Mouse (Mus musculus) adrenal gland, postnatal 10 days (tissue): ENCODE data around the gene Gsg1l. TPM values are rescaled to one million over a fixed set of nuclear protein-coding genes. Genes with fewer than 3 reads are reported as not detected.

Source experiments
- DNase-seq: peaks from one replicate; pipeline ENCODE4 v3.0.0; 2021; ENCODE audit warnings: mixed read lengths
- total RNA-seq, 2 experiments: library from RNA; stranded (reverse); gene quantifications; 2 replicates each; pipeline ENCODE4 v1.2.3; 2021

The Gsg1l gene
- total RNA-seq, 2 experiments from 2014 or later, result 7.2 to 8.7 TPM

DNA sequence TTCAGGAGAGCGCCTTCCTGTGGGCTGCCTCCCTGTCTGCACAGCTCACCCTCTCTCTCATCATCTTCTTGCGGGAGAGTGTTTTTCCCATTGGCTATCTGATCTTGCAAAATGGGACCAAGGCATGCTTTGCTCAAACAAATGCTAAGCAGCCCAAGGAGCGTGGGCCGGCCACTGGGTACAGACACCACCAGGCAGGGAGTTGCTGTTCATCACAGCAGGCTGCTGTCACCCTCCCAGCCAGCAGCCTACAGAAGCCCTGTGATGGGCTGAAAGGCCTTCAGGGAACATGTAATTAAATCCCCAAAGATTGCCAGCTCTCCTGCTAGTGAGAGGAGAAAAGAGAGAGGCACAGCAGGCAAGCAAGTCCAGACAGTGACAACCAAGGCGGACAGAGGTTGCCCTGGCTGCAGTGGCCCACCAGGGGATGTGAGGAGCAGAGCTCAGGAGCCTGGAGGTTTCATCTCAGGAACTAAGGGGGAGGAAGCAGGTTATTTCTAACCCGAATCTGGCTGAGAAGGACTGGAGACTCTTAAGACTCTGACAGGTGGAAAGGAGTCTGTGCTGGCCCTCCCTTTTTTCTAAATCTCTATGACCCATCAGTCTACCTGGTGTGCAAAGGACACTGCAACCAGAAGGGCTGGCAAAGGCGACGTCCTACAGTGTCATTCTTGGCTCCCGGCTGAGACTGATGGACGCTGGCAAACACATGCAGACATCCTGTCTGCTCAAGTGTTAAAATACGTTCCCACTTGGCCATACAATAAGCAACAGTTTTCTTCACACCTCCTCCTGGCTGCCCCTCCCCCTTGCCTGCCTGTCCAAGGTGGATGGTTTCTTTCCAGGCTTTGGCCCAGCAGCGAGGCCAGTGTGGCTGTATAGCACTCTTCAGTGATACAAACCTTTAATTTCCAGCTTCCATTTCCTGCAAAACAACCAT lies 98.0 kb downstream of the Gsg1l start:
- DNase-seq, result no peak

DNA sequence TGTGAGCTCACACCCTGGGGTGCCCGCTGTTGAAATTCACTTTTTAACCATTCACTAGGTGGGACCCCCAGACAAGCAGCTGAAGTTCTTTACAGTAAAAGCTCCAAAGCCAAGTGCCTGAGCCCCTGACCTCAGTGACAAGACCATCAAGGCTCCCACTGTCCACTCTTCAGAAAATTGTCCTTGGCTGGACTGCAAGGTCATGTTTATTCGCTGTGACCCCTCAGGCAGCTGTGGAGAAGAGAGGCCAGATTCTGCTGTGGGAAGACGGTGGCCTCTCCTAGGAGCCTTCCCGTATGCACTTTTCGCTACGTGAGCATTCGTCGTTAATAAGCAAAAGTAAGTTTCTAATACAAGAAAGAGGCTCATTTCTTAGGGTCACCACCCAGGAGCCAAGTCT lies 102.6 kb downstream of the Gsg1l start:
- no peak for DNase-seq

DNA sequence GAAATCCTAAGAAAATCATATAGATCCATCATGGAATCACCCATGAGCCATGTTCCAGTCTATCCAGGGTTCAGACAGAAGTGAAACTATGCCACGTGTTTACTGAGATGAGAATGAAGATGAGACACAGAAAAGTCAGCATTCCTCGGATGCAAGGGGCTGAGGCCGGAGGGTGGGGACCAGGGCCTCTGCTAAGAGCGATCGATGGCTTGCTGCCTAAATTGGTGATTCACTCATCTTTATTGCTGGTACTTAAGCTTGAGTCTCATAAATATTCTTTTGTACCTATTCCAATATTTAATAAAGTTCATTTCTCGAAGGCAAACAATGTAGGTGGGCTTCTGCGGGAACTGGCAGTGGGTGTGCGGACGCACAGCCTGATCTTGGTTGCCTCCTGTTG lies 105.5 kb downstream of the Gsg1l start:
- no peak for DNase-seq

DNA sequence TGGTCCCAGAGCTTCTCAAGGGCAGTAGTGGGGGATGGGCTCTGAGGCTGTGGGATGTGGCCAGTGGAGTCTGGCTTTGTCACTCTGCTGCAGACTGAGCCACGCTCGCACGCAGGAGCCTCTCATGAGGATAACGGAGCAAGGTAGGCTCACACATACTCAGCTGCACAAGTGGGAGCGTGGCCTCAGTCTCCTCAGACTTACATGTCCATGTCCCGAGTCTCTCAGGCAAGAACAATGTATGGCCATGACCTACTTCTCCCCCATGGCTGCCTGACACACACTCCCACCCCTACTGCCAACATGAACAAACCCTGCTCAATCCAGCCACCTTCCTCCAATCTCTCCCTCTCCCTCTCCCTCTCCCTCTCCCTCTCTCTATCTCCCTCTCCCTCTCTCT lies 106.8 kb downstream of the Gsg1l start:
- no peak for DNase-seq

DNA sequence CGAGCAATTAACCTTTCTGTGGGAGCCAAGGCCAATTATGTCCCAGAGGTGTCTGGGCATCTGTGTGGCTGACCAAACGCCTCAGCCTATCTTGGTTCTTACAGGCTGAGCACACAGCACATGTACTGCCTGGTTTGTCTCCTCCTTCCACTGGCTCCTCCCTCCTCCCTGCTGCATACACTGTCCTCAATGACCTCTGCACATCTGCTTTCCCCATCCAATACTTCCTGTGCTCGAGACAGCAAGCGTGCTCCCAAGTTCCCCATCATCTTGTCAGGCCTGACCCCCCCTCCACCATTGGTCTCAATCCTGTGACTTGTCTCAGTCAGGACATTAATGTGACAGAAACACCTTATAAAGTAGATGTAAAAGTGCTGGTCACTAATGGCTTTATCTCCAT lies 108.3 kb downstream of the Gsg1l start:
- no peak for DNase-seq

DNA sequence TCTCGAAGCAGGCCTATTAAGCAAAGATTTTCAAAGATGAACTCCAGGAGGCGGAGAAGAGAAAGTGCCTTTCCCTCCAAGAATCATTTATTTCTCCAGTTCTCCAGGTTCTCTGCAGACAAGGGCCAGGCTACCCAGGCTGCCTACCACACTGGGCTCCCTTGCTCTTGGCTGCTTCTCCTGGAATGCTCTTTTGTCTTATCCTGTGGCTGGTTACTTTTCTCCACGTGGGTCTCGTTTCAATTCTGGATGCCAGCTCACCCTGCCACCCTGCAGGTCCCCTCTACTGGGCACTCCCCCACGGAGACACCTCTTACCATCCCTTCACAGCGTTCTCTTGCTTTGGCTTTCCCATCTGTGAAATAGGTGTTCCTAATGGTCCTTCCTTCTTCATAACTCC lies 109.4 kb downstream of the Gsg1l start:
- no peak for DNase-seq

DNA sequence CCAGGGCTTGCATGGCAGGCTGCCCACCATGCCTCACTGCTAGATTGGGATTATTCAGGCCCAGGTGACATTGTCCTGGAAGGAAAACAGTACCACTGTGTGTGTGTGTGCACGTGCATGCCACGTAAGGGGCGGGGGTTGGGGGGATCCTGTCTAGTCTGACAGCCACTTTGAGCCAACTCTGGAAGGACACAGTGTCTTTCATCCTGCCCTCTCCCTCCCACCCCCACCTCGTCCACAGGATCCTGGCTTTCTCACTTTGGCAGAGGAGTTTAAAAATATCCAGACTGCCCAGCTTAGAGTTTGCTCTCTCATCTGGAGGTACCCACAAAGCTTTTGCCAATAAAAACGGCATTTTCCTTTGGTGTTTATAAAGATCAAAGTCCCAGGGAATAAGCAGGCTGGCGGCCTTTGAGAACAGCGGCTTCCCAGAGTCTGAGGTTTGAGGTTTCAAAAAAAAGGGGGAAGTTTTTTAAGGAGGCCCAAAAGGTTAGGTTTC lies 110.0 kb downstream of the Gsg1l start:
- DNase-seq, result peak; percentile 54

DNA sequence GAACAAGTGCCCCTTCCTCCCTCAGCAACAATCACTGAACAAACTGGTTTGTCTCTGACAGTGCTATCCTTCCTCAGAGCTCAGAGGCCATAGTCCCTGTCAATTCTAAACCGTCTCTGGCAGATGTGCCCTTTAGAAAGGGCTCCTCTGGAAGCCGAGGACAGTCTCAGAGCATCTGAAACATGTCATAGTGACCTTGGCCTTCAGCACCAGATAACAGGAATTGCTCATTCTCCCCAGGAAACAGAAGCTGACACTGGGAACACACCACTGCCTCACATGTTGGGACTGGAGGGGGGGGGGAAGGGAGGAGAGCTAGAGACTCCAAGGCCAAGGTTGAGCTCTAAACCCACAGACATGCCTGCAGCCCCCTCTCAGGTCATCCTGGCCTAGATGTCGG lies 113.1 kb downstream of the Gsg1l start:
- DNase-seq, result peak; percentile 63

DNA sequence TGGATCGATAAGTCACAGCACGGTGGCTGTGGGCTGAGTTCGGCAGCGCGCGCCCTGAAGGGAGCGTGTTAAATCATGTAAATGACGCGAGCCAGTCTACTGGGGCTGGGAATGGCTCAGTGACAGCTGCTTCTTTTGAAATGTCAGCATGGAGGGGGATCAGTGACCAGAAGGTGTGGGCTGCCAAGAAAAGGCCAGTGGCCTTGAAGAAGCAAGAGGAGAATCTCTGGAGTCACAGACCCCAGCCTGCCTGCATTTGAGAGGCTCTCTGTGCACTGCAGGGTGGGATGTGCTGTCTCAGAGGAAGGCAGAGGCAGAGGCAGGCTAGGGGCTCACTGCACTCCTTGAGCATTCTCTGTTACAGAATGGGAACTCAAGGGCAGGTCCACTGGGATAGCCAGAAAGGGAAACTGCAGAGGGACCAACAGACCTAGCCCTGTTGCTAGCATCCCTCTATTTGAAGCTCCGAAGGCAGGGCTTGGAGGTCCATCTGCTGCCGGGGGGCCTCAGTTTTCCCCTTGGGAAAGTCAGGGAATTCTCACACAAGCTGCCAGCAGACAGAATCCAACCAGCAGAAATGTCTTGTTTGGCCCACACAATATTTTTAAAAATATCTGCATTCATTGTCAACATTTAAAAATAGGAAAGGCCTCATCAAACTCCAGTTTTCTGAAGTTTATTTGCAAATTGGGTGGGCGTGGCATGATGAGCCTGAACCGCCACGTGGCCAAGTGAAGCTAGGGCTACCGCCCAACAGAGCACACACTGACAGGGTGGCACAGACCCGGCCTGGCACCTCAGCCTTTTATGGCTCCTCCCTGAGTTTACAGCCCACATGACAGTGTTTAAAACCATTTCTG lies 115.6 kb downstream of the Gsg1l start:
- DNase-seq, result no peak

DNA sequence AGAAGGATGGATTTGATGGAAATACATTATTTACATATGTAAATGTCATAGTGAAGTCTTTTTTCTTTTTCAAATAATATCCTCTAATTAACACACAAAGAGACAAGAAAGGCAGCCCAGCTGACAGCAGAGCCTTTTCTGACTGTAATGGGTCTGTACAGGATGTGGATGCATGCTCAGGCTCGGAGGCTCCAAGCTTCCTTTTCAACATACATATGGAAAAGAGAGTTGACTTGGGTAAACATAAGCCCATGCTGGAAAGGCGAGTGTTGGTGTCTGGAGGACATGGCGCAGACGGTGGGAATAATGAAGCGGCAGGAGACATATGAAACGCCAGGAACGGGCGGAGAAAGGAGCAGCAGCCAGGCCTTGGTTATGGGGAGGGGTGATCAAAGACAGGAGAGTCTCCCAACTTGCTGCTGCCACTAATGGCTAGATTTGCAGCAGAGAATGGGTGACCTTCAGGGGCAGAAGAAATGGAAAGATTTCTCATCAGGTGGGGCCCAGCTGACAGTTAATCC lies 118.1 kb downstream of the Gsg1l start:
- no peak for DNase-seq

DNA sequence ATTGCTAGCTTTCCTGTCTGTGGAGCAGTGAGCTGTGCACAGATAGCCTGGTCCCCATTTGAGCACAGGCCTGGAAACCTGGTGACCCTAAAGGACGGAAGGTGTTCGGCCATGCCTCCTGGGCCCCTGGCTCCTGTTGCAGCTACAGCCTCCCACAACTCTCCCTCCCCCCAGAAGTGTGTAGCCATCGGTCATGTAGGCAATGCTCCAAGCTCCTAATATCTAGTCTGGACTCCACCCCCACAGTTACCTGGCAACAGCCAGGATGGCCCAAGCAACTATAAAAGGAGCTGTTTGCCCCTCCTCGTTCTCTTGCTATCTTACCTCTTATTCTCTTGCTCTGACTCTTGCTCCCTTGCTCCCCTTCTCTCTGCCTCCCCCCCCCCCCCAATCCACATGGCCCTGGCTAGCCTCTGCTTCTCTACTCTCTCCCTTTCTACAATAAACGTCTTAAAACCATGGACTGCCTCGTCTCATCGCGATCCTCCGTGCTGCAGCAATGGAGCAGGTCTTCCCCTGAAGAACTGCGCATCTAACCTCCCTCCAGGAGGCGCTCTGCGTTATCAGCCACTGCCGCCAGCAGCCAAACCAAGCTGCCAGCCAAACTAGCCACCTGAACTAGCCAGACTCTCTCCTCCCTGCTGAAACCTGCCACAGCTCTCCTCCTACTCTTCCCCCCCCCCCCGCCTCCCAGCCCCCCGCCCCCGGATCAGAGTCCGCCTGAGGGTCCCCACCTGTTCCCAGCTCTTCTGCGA lies 122.7 kb downstream of the Gsg1l start:
- DNase-seq, result peak; percentile 34

DNA sequence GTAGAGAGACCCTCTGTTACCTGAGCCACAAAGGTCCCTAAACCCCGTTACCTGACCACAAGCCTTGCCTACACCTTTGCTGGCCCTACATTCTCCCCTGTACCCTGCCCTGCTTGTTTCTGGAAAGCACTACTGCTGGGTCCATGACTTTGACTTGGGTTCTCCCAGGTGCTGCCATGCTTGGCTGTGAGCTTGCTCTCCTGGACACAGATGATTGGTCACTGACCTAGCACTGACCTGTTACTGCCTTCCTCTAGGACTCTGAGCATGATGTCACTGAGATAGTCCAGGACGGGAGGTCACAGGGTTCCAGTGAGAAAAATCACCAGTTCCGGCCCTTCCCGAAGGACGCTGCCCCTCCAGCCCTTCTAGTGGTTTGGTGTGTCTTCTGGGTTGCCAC lies 123.4 kb downstream of the Gsg1l start:
- DNase-seq, result no peak

DNA sequence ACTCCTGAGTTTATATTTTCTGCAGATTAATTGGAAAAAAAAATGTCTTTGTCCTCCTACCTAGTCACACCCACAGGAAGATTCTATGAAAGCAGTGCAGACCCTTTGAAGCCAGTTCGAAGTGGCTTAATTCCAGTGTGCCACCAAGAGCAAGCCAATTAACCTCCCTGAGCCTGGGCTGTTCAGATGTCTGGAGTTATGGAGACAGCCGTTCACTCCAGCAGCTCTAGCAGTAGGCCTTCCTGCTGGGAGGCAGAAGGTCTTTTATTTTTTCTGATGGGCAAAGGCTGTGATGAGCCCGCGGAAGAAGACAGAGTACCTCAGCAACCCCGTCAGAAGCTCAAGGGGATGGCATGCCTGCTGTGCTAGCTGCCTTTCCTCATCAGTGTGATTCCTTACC lies 127.2 kb downstream of the Gsg1l start:
- no peak for DNase-seq

DNA sequence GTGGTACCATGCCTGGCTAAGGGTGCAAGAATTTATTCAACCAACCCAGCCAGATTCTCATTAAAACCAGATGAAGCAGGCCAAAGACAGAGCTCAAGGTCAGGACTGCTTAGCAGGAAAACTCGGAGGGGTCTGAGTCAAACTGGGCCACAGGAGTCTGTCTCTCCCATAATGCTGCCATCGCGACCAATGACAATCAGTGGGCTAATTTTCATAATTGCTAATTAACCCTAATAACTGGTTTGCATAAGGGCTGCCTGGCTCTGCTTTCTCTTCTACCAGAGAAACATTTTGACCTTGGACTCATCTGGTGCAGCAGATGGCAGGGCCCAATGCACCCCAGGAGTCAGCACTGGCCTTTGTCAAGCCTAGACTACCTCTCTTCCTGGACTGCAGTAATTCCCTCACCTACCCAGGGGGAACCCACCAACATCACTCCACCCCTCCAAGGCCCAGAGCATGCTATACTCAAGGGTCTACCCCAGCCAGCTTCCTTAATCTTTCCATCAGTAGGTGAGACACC lies 127.8 kb downstream of the Gsg1l start:
- no peak for DNase-seq

DNA sequence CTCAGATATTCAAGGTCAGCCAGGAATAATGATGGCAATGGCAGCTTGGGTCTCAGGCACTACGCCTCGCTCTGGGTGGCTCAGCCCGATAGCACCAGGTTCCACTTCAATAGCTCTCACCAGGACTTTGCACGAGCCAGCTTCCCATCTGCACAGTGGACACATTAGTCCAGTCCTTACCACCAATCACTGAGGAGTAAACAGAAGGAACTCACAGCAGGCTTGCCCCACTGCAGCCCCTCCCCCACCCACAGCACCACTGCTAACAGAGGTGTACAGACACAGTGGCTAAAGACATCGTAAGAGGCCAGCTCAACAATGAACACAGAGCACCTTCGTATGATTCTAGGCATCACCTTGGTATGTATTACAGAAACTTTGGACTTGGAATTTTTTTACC lies 128.4 kb downstream of the Gsg1l start:
- no peak for DNase-seq

DNA sequence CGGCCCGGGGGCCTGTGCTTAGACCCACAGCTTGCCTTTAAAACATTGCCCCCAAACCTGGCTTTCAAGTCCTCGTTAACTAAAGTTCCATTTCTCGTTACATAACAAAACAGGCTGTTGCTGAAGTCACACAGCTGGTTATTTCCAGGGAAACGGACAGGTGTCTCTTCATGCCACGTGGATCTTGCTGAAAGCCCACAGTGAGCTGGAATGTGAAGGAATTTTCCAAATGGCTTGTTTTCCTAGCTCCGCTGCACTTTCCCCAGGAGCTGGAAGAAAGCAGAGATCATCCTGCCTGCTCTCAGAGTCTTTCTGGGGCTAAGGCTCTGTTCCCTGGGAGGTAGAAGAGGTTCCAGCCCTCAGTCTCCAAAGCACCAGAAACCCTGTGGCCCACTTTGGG lies 130.3 kb downstream of the Gsg1l start:
- DNase-seq, result no peak

DNA sequence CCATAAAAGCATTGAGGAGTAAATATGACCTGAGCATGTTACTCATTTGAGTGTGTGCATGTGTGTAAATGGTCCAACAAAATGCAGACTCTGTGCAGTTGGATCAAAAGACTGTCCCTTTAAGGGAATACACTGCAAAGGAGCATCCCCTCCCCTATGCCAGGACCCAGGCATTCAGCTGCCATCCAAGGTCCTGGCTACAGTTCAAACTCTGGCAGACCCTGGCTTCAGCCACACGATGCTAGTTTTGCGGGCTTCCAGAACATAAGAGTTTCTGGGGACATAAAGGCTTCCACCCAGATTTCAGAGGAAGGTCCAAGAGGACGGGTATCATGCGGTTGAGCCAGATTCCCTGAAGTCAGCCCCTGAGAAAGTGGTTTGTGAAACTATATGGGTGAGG lies 133.2 kb downstream of the Gsg1l start:
- DNase-seq, result no peak

DNA sequence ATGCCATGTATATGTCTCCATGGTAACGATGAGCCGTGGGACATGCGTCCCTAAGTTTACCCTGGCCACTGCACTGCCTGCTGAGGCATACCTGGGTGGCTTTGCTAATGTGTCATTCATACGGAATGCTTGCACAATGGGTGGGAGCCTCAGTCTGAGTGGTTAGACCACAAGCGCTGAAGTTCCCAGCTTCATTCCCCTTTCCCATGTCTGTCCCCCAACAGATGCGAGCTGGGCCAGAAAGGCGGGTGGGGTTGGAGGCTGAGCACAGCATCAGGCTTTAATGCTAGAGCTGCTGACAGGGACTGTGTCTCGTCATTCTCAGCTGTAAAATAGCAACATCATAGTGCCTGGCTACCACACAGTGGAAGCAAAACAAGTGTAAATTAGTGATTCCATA lies 136.3 kb downstream of the Gsg1l start:
- no peak for DNase-seq

DNA sequence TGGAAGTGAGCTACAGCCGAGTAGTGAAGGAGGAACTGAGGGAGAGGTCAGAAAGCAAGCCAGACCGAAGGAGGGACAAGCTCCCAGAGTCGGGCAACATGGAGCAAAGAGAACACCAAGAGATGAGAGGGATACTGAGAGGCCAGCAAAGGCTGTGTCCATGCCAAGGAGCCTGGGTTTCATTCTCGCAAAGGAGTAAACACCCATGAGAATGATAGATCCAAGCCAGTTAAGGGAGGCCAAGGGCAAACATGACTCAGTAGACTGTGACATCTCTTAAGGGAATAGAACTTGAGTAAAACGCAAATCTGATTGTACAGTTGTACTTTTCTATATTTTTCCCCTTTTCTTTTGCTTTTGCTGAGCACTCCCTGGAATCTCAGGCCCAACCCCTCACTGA lies 137.6 kb downstream of the Gsg1l start:
- peak; percentile 48 for DNase-seq

DNA sequence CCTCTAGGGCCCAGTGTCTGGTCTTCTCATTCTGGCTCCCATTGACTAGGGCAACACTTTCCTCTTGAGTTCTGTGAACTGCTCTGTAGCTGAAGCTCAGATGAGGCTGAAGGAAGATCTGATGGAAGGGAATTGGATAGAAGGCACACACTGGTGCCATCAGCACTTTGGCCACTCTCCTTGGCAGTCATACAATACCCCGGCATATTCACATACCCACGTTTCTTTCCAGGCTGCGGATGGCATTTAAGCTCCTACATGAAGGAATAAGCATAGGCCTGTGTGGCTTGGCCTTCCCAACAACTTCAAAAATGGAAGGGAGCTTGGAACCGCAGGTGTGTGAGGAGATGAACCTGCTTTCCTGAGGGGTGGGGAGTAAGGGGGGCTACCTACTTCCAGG lies 138.7 kb downstream of the Gsg1l start:
- no peak for DNase-seq

DNA sequence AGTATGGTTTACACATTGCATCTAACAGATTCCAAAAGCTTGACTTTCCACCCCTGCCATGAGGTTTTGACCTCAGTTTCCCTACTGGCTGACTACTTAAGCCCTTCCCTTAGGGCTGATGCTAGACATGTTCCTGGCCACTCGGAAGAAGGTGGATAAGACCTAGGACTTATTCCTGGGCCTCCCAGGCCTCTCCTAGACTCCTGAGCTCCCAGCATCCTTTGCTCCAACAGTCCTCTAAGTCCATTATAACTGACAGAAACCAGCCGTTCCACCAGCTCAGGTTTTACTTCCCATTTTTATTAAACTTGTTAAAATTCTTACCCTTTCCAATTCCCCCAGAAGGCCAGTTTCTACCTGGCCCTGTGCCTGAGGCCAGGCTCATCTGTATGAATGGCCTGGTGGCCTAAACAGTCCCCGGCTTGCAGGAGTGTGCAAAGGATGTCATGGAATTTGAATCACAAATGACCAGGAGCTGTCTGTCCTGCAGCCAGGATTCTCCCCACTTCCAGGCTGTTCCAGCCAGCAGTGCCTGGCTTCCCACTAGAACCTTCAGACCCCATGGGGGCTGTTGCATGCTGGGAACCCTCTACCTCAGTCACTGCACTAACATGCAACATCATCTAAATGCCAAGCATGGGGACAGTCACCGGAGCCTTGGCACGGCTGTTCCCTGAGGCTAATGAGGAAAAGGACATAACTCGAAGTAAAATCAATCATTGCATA lies 139.7 kb downstream of the Gsg1l start:
- DNase-seq, result no peak
